Mouse (Mus musculus): ENCODE results near the gene Hagh.

- TF ChIP-seq CTCF (IDR thresholded peaks at IDR 0.05; ENCODE audit: low read depth, low read length) = no peak
- TF ChIP-seq TAL1 (conservative IDR thresholded peaks at IDR 0.05; ENCODE audit: low read depth, low read length) = no peak
Measured at GRCm38 (mm10) chr17:24798229-24798628, 41.7 kb upstream of the Hagh start.

Data from G1E (cell line).